Mouse (Mus musculus): ENCODE data around the gene Kdelr3.

Kdelr3 gene

DNA sequence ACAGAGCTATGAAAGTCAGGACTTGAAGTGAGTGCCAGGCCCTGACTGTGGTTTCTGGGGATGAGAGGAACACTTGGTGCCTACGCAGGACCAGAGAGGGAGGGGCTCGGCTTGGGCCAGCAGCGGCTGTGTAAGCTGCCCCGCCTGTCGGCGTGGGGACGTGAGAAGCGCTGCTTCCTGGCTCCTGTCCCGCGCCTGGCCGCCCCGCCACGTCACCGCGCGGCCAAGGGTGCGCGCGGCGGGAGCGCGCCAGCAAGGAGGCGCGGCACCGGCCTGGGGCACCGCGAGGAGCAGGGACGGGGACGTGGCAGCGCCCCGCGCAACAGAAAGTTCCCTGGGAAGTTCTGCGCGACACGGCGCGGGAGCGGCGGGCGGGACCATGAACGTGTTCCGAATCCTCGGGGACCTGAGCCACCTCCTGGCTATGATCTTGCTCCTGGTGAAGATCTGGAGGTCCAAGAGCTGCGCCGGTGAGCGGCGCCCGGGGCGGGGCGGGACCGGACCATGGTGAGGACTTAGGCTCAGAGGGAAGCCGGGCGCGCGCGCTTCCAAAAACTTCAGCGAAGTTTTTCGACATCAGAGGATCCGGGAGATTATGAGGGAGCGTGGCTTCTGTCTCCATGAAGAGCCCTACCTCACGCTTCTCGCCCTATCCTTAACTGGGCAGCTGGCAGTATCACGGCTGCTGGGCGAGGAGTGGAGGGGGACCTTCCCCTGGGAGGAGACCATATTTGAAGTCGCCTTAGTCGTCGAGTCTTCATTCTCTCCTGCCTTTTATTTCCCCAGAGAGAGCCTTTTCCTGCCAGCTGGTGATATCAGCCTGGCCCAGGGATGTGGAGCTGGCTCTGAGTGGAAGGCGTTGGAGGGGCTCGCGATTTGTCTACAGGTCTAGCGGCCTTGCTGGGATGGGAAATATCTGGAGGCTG, at the start of gene Kdelr3:
Gene Kdelr3 (plus strand): TSS at position 241 of the 926 bp plus-strand sequence.
- no peak for DNase-seq (ENCODE audit: low spot score in 2 of 2)

DNA sequence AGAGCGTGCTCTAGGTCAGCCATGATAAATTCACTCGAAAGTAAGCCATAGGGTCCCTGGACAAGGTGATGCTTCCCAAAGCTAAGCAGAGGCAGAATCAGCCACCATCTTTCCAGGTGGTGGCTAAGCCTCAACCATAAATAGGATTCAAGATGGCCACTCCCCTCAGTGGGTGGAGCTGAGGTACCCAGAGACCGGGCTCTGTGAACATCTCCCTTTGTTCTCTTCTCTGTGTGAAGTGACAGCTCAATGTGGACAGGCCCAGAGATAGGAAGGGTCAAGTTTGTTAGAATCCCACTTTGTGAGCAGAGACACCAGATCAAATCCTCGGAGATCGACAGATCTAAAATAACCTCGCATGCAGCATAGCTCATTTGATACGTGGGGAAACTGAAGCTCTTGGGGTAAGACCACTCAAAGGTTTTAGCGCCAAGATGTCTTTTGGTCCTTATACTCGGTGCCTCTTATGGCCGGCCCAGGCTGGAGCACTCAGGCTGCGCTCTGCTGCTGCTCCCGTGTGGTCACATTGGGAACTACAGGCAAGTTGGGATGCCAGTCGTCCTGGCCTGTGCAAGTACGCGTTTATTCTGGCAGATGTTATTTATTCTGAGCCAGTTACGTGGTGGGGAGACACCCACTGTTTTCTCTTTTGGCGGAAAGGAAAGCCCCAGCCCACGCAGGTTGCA, 49.5 kb upstream of the Kdelr3 start:
- peak; percentile 61 to 90 for DNase-seq (ENCODE audit: low spot score in 2 of 2)

DNA sequence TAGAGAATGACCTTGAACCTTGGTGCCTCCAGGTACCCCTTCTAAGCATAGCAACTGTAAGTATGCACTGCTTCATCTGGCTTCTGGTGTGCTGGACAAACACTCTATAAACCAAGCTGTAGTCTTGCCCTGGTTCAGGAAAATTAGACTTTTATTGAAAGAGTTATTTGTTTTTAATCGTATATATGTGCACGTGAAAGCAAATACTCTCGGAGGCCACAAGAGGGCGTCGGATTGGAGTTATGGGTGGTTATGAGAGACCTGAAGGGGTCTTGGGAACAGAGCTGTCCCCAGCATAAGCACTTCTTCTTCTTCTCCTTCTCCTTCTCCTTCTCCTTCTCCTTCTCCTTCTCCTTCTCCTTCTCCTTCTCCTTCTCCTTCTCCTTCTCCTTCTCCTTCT, 46.6 kb upstream of the Kdelr3 start:
- DNase-seq (ENCODE audit: low spot score in 2 of 2) = no peak

DNA sequence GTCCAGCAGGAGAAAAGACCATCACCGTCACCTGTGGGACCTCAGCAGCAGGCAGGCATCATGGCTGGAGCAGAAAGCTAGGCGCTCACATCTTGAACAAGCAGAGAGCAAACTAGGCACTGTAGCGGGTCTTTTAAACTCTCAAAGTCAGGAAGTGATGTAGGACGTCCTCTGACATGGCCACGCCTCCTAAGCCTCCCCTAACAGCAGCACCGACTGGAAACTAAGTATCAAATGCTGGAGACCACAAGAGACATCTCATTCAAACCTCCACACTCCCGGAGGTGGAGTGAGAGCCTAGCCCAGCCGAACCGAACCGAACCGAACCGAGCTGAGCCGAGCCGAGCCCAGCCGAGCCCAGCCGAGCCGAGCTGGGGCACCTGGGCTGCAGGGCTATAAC, 45.6 kb upstream of the Kdelr3 start:
- no peak for DNase-seq (ENCODE audit: low spot score in 2 of 2)

DNA sequence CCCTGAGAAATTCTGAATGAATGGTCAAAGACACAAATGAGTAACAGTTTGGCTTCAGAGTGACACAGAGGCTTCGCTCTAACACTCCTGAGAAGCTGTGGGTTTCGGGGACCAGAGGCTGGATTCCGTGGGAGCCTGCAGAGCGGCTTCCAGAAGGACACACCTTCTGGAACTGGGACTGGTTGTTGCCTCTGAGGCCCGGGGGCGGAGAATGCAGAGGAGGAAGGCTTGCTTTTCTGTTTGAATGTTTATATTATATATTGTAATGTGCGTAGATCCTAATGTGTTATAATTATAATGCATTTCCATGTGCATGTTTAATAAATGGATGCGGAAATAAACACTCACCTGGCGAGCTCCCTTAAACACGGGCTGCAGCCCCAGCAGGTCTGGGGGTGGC, 45.1 kb upstream of the Kdelr3 start:
- peak in 1 of 2 experiments; percentile 60 for DNase-seq (ENCODE audit: low spot score in 2 of 2)

DNA sequence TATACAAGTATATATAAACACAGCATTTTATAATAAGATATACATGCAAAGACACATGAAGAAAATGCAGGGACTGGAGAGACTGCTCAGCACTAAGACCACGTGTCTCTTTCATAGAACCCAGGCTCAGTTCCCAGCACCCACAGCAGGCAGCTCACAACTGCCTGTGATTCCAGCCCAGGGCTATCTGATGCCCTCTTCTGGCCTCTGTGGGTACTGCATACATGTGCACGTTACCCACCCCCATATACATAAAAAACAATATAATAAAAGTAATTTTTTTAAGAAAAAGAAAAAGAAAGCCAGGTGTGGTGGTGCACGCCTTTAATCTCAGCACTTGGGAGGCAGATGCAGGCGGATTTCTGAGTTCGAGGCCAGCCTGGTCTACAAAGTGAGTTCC, 43.2 kb upstream of the Kdelr3 start:
- no peak for DNase-seq (ENCODE audit: low spot score in 2 of 2)

DNA sequence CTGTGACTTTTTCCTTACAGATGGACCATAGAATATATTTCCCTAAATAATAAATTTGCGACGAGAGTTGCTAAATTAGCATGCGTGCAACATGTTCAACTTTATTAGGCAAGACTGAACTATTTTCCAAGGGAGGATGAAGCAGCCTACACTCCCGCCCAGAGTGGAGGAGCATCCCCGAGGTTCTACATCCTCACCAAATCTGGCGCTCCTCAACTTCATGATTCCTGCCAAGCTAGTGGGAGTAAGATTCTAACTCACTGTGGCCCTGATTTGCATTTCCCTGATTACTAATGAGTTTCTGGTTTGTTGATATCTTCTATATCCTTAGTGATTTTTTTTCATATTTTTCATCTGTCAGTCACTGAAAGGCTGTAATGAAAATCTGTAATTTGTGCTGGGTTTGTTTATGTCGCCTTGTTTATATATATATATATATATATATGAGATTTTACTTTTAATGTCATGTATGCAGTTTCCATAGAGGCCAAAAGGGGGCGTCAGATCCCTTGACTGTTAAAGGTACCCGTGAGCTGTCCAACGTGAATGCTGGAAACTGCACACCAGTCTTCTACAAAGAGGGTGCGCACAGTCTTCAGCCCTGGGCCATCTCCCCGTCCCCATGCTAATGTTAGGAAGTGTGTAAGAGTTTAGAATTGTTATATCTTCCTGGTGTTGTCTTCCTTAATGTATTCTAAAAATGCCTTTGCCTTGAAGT, 42.4 kb upstream of the Kdelr3 start:
- no peak for DNase-seq (ENCODE audit: low spot score in 2 of 2)

DNA sequence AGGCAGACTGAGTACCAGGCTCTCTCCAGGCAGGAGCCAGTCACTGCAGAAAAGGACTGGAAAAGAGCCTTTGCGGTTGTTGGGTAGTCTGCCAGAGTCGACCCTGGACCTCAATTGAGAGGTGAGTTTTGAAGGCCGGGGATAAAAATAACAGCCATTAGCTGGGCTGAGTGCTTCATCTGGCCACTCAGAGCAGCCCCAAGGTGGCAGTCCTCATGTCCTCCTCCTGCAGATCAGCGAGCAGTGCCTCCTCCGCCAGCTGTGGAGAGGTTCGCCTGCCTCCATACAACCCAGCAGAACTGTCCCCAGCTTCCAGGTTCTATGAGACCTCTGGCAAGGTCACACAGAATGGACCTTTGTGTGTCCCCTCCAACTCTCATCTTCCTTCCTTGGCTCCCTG, 39.0 kb upstream of the Kdelr3 start:
- DNase-seq (ENCODE audit: low spot score in 2 of 2) = no peak

DNA sequence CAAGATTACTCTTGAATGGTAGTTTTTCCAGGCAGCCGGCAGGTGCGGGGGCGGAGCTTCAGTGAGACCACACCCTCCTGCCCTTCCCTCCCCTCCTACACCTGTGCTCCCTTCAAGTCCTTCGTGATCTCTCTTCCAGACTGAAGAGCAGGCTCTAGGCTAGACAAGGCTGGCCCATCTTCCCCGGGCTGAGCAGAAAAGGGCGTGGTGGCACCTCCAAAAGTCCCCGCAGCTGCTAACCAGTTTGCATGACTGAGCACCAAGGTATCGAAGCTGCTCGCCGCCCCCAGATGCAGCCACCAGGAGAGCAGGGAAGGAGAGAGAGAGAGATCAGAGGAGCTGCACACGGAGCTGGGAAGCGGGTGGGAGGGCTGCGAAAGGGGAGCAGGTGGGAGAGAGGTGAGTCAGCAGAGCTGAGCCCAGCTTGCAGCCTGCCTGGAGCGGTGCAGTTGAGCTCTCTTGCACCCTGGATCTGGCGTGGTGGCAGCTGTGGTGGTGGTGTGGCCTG, 35.0 kb upstream of the Kdelr3 start:
- peak; percentile 77 to 80 for DNase-seq (ENCODE audit: low spot score in 2 of 2)

DNA sequence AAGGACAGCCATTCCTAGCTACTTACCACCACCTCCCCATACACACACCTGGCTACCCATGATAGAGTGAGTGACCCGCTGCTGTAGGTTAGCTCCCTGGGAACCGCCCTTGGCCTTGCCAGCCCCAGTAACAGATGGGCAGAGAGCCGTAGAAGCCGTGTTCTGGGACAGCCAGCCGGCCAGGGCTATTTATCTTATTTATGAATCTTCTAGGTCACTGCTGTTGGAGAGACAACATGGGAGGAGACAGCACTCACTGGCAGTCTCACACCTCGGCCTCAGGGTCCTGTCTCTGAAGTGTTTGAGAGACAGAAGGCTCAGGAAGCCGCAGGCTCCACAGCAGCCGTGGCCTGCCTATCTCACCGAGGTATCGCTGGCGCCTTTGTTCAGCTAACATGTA, 26.7 kb upstream of the Kdelr3 start:
- no peak for DNase-seq (ENCODE audit: low spot score in 2 of 2)

DNA sequence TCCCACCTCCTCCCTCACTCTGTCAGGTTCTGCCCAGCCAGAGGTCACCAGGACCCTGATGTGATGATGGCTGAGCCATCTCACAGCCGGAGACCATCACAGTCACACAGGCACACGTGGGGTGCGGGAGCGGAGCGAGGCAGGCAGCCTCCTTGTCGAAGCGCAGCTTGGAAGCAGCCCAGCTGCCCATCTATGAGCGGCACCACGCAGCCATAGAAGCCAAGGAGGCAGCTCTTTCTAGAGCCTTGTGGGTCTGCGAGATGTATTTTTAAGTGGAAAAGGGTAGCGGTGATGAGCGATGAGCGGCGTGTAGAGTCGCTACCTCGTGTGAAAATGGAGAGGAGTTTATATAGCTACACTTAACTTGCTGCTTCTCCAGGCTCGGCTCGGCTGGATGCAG, 22.7 kb upstream of the Kdelr3 start:
- no peak for DNase-seq (ENCODE audit: low spot score in 2 of 2)

DNA sequence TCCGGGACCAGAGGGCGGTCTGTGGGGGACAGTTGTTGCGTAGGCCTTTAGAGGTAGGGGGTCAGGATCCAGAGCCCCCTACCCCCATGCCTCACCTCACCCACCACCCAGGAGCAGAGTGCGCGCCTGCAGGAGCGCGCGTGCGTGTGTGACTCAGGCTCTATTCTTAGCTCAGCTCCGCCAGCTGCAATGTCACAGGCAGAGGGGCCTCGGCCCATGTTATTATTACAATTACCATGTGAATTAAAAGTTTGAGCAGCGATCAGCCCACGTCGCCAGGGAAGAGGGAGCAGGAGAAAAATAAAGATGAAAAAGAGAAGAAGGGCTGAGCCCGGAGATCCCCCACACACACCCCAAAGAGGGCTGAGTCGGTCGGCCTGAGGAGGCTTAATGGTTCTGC, 16.1 kb upstream of the Kdelr3 start:
- DNase-seq (ENCODE audit: low spot score in 2 of 2) = peak in 1 of 2 experiments; percentile 79

DNA sequence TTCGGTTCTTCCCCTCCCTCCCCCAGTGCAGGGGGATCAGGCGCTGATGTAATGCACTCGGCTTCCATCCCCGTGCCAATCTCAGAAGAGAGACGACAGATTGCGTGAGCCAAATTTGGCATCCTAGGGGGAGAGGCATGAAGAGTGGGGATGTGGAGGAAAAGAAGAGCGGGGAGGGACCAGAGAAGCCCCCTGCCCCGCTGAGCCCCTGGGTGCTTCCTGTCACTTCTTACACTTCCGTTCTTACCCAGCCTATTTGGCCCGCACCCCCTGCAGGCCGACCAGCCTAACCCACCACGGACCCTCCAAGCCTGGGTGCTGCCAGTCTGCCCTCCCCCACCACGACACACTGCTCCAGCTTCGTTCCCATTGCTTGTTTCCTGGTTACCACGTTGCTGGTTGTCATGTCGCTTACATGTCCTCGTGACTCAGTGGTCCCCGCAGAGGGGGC, 13.3 kb upstream of the Kdelr3 start:
- DNase-seq (ENCODE audit: low spot score in 2 of 2) = peak in 1 of 2 experiments; percentile 71

DNA sequence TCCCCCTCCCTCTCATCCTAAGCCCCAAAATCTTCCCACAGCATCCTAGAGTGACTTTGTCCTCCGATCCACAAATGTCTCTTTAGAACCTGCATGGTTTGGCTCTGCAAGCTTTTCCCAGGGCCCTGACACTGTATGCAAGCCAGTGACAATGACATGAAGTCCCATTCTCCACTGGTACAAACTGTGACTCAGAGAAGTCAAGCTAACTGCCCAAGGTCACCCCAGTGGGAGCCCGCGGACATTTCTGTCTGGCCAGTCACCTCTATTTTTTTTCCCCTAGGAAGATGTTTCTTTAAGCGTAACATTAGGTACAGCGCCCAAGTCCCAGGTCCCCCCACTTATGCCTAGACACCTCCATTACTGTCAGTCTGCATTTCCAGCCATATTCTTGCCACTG, 12.8 kb upstream of the Kdelr3 start:
- no peak for DNase-seq (ENCODE audit: low spot score in 2 of 2)

DNA sequence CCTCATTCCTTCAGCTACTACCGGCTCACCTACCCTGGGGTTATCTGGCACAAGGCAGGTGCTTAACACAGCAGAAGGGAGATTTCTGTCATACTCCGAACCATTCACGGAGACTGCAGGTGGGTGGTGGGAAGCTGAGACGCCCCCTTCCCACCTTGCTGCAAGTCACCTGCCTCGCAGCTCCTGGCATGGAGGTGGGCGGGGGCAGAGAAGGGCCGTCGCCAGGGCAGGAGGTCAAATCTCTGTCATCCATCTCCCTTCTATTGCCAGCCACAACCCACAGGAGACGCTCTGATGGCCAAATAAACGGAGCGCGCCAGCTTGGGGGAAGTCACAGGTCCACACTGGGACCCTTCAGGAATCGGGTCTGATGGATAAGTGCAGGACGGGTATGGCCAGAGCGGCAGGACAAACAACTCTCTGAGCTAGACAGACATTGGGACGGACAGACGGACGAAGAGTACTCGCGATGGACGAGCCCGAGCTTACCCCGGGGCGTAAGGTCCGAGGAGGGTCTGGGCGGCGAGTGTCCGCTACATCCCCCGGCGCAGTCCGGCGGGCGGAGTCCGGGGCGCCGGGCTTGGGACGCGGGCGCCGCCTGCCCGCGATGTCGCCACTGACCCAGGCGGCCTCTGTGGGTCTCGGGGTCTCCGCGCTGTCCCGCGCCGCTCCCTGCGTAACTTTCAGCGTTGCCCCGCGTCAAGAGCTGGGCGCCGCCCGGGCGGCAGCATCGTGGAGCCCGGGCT, 11.3 kb upstream of the Kdelr3 start, which contains the start of gene Kcnj4:
Gene Kcnj4 (minus strand): TSS at position 535 of the 746 bp plus-strand sequence.
- no peak for DNase-seq (ENCODE audit: low spot score in 2 of 2)

DNA sequence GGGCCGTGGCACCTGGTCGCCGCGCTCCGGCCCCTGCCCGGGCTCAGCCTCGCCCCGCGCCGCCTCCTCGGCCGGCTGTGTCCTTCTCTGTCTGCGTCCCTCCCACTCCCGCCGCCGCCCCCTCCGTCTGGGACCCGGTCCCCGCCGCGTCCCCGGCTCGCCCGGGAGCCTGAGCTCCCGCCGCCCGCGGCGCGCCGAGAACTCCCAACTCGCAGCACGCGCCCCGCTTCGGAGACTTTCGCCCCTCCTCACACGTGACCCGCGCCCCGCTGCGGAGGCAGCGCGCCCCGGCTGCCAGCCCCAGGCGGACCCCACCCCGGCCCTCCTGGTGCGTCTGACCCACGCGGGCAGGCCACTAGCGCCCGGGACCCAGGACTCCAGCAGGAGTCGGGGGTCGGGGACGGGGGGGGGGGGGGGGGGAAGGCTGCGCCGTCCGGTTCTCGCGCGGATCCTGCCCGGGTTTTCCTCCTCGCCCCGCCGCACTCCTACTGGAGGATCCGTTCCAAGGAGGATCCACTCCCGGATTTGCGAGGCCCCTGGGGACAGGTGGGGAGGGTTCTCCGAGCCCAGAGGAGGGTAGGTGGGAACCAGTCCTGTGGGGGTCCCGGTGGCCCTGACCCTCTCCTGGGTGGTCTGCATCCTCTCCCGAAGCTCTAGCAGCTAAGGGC, 10.5 kb upstream of the Kdelr3 start:
- DNase-seq (ENCODE audit: low spot score in 2 of 2) = peak in 1 of 2 experiments; percentile 72

DNA sequence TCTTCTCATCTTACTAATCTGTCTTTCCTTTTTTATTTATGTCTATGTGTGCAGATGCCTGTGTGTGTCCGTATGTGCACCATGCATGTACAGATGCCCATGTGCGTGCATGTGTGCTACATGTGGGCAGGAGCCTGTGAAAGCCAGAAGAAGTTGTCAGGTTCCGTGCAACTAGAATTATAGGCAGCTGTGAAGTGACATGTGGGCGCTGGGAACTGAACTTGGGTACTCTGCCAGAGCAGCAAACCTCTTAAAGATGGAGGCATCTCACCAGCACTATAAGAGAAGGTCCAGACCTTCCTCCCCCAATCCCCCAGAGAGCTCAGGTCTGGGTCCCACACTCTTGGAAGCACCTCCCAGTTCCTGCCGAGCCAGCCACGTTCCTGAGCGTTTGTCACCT, 9.8 kb upstream of the Kdelr3 start:
- no peak for DNase-seq (ENCODE audit: low spot score in 2 of 2)

DNA sequence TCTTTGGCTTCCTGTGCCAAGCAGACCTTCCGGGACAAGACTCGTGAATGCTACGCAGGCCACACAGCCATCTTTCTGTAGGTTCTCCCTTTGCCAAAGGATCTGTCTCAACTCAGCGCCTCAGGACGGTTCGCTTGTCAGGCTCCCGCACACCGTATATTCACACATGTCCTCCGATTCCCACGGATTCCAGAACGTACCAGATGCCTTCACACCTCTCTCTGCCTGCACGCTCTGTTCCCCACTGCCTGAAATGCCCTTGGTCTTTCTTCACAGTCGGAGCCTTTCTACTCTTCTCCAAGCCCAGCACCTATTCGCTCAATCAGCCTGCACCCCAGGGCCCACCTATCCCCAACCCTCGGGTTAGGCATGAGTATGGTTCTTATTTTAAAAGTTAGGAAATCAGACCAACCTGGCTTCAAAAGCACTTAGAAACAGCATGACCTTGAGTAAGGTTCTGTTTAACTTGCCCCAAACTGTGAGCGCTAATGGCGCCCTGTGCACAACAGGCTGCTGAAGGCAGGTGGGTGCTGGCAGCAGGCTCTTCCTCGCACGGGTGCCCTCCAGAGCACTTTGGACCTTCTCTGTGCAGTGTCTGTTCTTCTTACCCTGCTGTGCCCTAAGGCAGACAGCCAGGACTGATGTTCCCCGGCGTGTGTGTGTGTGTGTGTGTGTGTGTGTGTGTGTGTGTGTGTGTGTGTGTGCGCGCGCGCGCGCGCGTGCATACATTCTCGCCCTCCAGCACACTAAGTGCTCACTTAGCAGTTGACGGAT, 9.0 kb upstream of the Kdelr3 start:
- no peak for DNase-seq (ENCODE audit: low spot score in 2 of 2)

DNA sequence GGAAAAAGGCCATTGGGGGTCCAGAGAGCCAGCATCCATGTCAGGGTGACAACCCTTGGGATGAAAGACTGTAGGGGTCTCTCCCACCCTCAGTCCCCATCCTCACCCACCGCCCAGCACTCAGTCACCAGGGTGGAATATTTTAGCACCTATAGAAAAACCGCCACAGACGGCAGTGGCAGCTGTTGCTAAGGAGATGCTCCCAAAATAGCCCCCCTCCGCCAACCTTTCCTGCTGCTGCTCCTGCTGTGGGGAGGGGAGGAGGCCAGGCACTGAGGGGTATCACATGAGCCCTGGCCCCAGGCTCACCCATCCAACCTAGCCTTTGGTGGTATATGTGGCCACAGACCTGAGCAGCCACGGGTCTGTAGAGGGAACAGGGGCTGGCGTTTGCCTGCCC, 6.2 kb upstream of the Kdelr3 start:
- peak in 1 of 2 experiments; percentile 73 for DNase-seq (ENCODE audit: low spot score in 2 of 2)

DNA sequence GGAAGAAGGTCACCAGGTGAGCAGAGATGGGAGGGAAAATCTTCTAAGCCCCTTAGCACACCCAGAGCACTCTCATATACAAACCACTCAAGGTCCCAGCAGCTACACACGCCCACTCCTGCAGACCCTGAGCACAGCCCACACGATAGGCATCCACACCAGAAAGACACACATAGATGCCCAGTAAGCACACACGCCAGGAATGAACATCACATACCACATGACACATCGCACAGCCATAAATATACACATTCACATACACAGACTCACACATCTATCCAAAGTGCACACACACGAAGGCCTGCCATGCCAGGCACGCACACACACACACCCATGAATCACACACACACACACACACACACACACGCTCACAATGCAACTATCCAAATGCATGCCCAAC, 5.8 kb upstream of the Kdelr3 start:
- DNase-seq (ENCODE audit: low spot score in 2 of 2) = no peak
